Mouse (Mus musculus) cerebellum, postnatal 4 days (tissue): ENCODE results near the gene Lgals7.

Source experiments
- DNase-seq, 2 experiments: peaks; one replicate each; pipeline ENCODE4 v3.0.0; 2022; ENCODE audit warnings: low spot score in 2 of 2, mixed read lengths in 1 of 2

Gene Lgals7

GRCm38 (mm10) chr7:28830981-28831380, 32.7 kb upstream of the Lgals7 start:
- DNase-seq: no peak

GRCm38 (mm10) chr7:28831411-28832125, 32.1 kb upstream of the Lgals7 start:
- DNase-seq: no peak

- DNase-seq: no peak
Measured at GRCm38 (mm10) chr7:28832137-28832536, 31.5 kb upstream of the Lgals7 start.

GRCm38 (mm10) chr7:28833723-28834347, 29.8 kb upstream of the Lgals7 start, which contains the start of gene Lgals4:
Lgals4 (plus strand) TSS chr7:28833854.
- no peak for DNase-seq

GRCm38 (mm10) chr7:28836936-28837335, 26.7 kb upstream of the Lgals7 start:
- no peak for DNase-seq

GRCm38 (mm10) chr7:28838331-28838730, 25.3 kb upstream of the Lgals7 start:
- DNase-seq: no peak

GRCm38 (mm10) chr7:28847273-28847672, 16.4 kb upstream of the Lgals7 start:
- no peak for DNase-seq

- no peak for DNase-seq
Measured at GRCm38 (mm10) chr7:28849700-28850236, 13.9 kb upstream of the Lgals7 start.

GRCm38 (mm10) chr7:28850642-28851041, 13.0 kb upstream of the Lgals7 start:
- DNase-seq: no peak

GRCm38 (mm10) chr7:28859953-28860352, 3.7 kb upstream of the Lgals7 start:
- no peak for DNase-seq

- DNase-seq: no peak
Measured at GRCm38 (mm10) chr7:28860898-28861297, 2.8 kb upstream of the Lgals7 start.

- no peak for DNase-seq
Measured at GRCm38 (mm10) chr7:28862817-28863499, 695 bp upstream of the Lgals7 start.

GRCm38 (mm10) chr7:28864288-28864750, 666 bp downstream of the Lgals7 start:
- no peak for DNase-seq

GRCm38 (mm10) chr7:28865481-28866300, 2.0 kb downstream of the Lgals7 start:
- peak in 1 of 2 experiments; percentile 45 for DNase-seq

- DNase-seq: no peak
Measured at GRCm38 (mm10) chr7:28866769-28867507, 3.3 kb downstream of the Lgals7 start.

- DNase-seq: peak in 1 of 2 experiments; percentile 67
Measured at GRCm38 (mm10) chr7:28867508-28868340, 4.1 kb downstream of the Lgals7 start.

GRCm38 (mm10) chr7:28870901-28871664, 7.4 kb downstream of the Lgals7 start:
- no peak for DNase-seq

GRCm38 (mm10) chr7:28874565-28874964, 10.9 kb downstream of the Lgals7 start:
- DNase-seq: no peak

GRCm38 (mm10) chr7:28876099-28876498, 12.4 kb downstream of the Lgals7 start:
- no peak for DNase-seq
